Mouse (Mus musculus) hindbrain, postnatal 0 days (tissue): ENCODE measurements at regions not wholly inside any gene's neighbourhood (a gene's known extent, or its start where the extent isn't known, plus 50 kb on each side); places are given as distances from the start of the nearest gene placed in this dataset.

Experiments
- ATAC-seq: fragments of 200-750 bp; cut with Nextera tagmentation; 2 replicates; pipeline ENCODE4 v1.8.0; 2017; ENCODE audit warnings: mild to moderate bottlenecking, moderate TSS enrichment, moderate library complexity
- DNase-seq: peaks from one replicate; pipeline ENCODE4 v3.0.0-alpha.2; 2015; ENCODE audit warnings: low spot score
- H3K27ac ChIP-seq: fragments of 300-500 bp; sonication (generic); 2 replicates; pipeline ENCODE4 v1.5.1; 2014; ENCODE audit warnings: mild to moderate bottlenecking
- H3K27me3 ChIP-seq: fragments of 300-500 bp; sonication (generic); 2 replicates; pipeline ENCODE4 v1.6.1; 2014; ENCODE audit warnings: low read length, mixed read lengths; ENCODE audit not compliant: insufficient read depth
- H3K36me3 ChIP-seq: fragments of 300-500 bp; sonication (generic); 2 replicates; pipeline ENCODE4 v1.6.1; 2014; ENCODE audit warnings: low read length, mixed read lengths; ENCODE audit not compliant: insufficient read depth
- H3K4me1 ChIP-seq: fragments of 300-500 bp; sonication (generic); 2 replicates; pipeline ENCODE4 v1.6.1; 2014; ENCODE audit warnings: antibody characterized with exemption, low read length, mixed read lengths; ENCODE audit not compliant: insufficient read depth
- H3K4me2 ChIP-seq: fragments of 300-500 bp; sonication (generic); 2 replicates; pipeline ENCODE4 v1.6.1; 2014; ENCODE audit warnings: low read depth, mild to moderate bottlenecking, low read length, moderate library complexity, mixed read lengths
- H3K4me3 ChIP-seq: fragments of 300-500 bp; sonication (generic); 2 replicates; pipeline ENCODE4 v1.5.1; 2014; ENCODE audit warnings: low read length
- H3K9ac ChIP-seq: fragments of 300-500 bp; sonication (generic); replicated peaks from 2 replicates; pipeline ENCODE4 v1.6.1; 2014; ENCODE audit warnings: mild to moderate bottlenecking, low read length, moderate library complexity, mixed read lengths
- H3K9me3 ChIP-seq: fragments of 300-500 bp; sonication (generic); 2 replicates; pipeline ENCODE4 v1.6.1; 2016; ENCODE audit warnings: low read length, mixed read lengths
- CTCF ChIP-seq: IDR thresholded peaks from 2 replicates; pipeline ENCODE4 v1.5.1; 2016; ENCODE audit warnings: antibody characterized with exemption, control low read depth, low read depth
- WGBS: fragments of 180-500 bp; shearing (Covaris S2); extraction: QIAGEN DNeasy Blood & Tissue Kit; methylation state at CpG from one replicate; pipeline ENCODE4 v1.1.7; 2014; 5-methylcytosine and 5-hydroxymethylcytosine counted together

- H3K4me3 ChIP-seq, result no peak overlapping the region
- no peak for ATAC-seq
- no peak overlapping the region for H3K27ac ChIP-seq
- no peaks in the 10 kb centered on the region for H3K4me1 ChIP-seq
- no peaks in the 10 kb centered on the region for H3K36me3 ChIP-seq
- no peak for TF ChIP-seq CTCF
- DNase-seq, result no peak
- H3K9ac ChIP-seq, result no peak overlapping the region
- 84% methylated on average over 5 of the region's 5 CpGs for WGBS
- H3K9me3 ChIP-seq, result no peaks in the 10 kb centered on the region
- no peaks in the 10 kb centered on the region for H3K27me3 ChIP-seq
- no peak overlapping the region for H3K4me2 ChIP-seq
These were observed 144.7 kb downstream of the Ppp4r2 start for GRCm38 (mm10) chr6:100978113-100978512.

- no peaks in the 10 kb centered on the region for H3K4me1 ChIP-seq
- H3K27ac ChIP-seq, result no peak overlapping the region
- no peaks in the 10 kb centered on the region for H3K9me3 ChIP-seq
- H3K4me3 ChIP-seq, result no peak overlapping the region
- H3K9ac ChIP-seq, result no peak overlapping the region
- no peaks in the 10 kb centered on the region for H3K27me3 ChIP-seq
- DNase-seq, result no peak
- TF ChIP-seq CTCF, result no peak
- H3K4me2 ChIP-seq, result no peak overlapping the region
- 74% methylated on average over 9 of the region's 9 CpGs for WGBS
- no peak for ATAC-seq
- no peaks in the 10 kb centered on the region for H3K36me3 ChIP-seq
These were observed 145.5 kb downstream of the Ppp4r2 start for GRCm38 (mm10) chr6:100978727-100979460.

DNA sequence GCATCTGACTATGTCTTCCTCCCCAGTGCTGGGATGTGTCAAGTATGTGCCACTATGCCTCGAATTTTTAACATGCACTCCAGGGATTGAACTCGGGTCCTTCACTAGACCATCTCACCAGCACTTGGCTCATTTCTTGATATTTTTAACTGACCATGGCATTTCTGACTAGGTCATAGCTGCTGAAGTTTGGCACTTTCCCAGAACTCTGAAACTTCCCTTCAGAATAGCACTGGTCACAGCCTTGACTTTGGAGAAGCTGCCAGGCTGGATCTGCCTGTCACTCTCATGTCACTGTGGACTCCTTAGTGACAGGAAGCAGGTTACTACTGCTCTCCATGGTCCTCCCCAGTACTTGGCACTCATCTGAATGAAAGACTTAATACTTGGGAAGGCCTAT lies 146.7 kb downstream of the Ppp4r2 start:
- Histone ChIP-seq H3K27ac (no peak overlapping the region), H3K27me3 (no peaks in the 10 kb centered on the region), H3K9me3 (no peaks in the 10 kb centered on the region), H3K9ac (no peak overlapping the region), H3K4me1 (no peaks in the 10 kb centered on the region), H3K36me3 (no peaks in the 10 kb centered on the region), H3K4me2 (no peak overlapping the region), H3K4me3 (no peak overlapping the region)
- ATAC-seq (no peak), DNase-seq (no peak)
- no peak for TF ChIP-seq CTCF
- WGBS, result 85% methylated on average over 2 of the region's 2 CpGs

DNA sequence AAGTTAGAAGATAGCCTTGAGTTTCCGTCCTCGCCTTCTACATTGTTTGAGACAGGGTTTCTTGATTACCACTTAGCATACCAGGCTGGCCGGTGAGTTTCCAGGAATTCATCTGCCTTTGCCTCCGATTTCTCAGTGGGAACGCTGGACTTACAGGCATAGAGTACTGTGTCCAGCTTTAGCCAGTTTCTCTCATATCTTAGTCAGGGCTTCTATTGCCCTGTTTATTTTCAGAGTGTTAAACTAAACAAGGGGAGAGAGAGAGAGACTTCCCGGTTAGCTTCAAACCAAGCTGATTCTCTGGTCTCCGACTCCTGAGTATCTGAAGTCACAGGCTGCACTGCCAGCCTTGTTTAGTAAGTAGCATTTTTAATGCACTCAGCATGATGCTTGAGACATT lies 151.4 kb downstream of the Ppp4r2 start:
- no peak for TF ChIP-seq CTCF
- DNase-seq (no peak), ATAC-seq (no peak)
- H3K9me3 ChIP-seq, result no peaks in the 10 kb centered on the region
- WGBS, result 73% methylated on average over 7 of the region's 7 CpGs
- no peak overlapping the region for H3K9ac ChIP-seq
- no peaks in the 10 kb centered on the region for H3K27me3 ChIP-seq
- H3K4me3 ChIP-seq, result no peak overlapping the region
- H3K36me3 ChIP-seq, result no peaks in the 10 kb centered on the region
- H3K27ac ChIP-seq, result no peak overlapping the region
- H3K4me1 ChIP-seq, result no peaks in the 10 kb centered on the region
- H3K4me2 ChIP-seq, result no peak overlapping the region

- Histone ChIP-seq H3K27ac (no peak overlapping the region), H3K4me1 (no peaks in the 10 kb centered on the region), H3K4me2 (no peak overlapping the region), H3K27me3 (no peaks in the 10 kb centered on the region), H3K9ac (no peak overlapping the region), H3K4me3 (no peak overlapping the region), H3K36me3 (no peaks in the 10 kb centered on the region), H3K9me3 (no peaks in the 10 kb centered on the region)
- WGBS, result 77% methylated on average over 5 of the region's 5 CpGs
- no peak for DNase-seq
- no peak for ATAC-seq
- no peak for TF ChIP-seq CTCF
These were observed 152.0 kb downstream of the Ppp4r2 start for GRCm38 (mm10) chr6:100985334-100985937.

- Histone ChIP-seq H3K4me1 (0 out of 2 replicates have a peak, but pooled peaks cover 3% of the 10 kb centered on the region), H3K9ac (no peak overlapping the region), H3K27ac (no peak overlapping the region), H3K4me2 (no peak overlapping the region), H3K9me3 (no peaks in the 10 kb centered on the region), H3K27me3 (no peaks in the 10 kb centered on the region), H3K36me3 (no peaks in the 10 kb centered on the region), H3K4me3 (no peak overlapping the region)
- WGBS, result 71% methylated on average over 6 of the region's 6 CpGs
- no peak for TF ChIP-seq CTCF
- DNase-seq (no peak), ATAC-seq (no peak)
These were observed 155.1 kb downstream of the Ppp4r2 start for GRCm38 (mm10) chr6:100988521-100988920.

DNA sequence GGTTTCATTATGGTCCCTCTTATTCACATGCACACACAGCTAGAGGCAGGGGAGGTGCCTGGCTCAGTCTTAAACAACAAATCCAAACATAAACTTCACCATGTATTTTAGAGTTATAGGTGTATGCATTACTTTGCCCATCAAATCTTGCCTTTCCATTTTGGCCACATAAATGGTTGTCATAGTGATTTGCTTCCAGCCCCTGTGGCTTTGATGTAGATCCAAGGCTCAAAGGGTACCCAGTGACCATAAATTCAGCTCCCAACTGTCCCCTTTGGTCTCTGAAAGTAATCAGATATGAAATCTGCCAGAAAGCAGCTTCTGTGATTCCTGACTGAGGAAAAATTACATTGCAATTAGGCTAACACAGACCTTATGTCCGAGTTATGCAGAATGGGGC lies 160.0 kb downstream of the Ppp4r2 start:
- 59% methylated on average over 1 of the region's 1 CpGs for WGBS
- Histone ChIP-seq H3K9me3 (no peaks in the 10 kb centered on the region), H3K4me2 (no peak overlapping the region), H3K4me1 (0 out of 2 replicates have a peak, but pooled peaks cover 6% of the 10 kb centered on the region), H3K9ac (no peak overlapping the region), H3K27ac (no peak overlapping the region), H3K4me3 (no peak overlapping the region), H3K36me3 (no peaks in the 10 kb centered on the region), H3K27me3 (no peaks in the 10 kb centered on the region)
- TF ChIP-seq CTCF, result no peak
- DNase-seq (no peak), ATAC-seq (no peak)
